Mouse (Mus musculus) kidney, embryonic 15.5 days (tissue): ENCODE results near the gene Mettl8. TPM values are rescaled to one million over a fixed set of nuclear protein-coding genes. Genes with fewer than 3 reads are reported as not detected.

ENCODE experiments used
- ATAC-seq: fragments of 200-750 bp; cut with Nextera tagmentation; replicated peaks from 2 replicates; pipeline ENCODE4 v1.8.0; 2017; ENCODE audit warnings: moderate TSS enrichment; ENCODE audit not compliant: low FRiP score
- H3K27ac ChIP-seq: fragments of 300-500 bp; sonication (generic); 2 replicates; pipeline ENCODE4 v1.5.1; 2015; ENCODE audit warnings: mild to moderate bottlenecking, inconsistent platforms
- H3K27me3 ChIP-seq: fragments of 300-500 bp; sonication (generic); 2 replicates; pipeline ENCODE4 v1.6.1; 2015; ENCODE audit warnings: inconsistent platforms
- H3K36me3 ChIP-seq: fragments of 300-500 bp; sonication (generic); 2 replicates; pipeline ENCODE4 v1.6.1; 2015; ENCODE audit warnings: inconsistent platforms
- H3K4me1 ChIP-seq: fragments of 300-500 bp; sonication (generic); 2 replicates; pipeline ENCODE4 v1.6.1; 2015; ENCODE audit warnings: inconsistent platforms
- H3K4me2 ChIP-seq: fragments of 300-500 bp; sonication (generic); 2 replicates; pipeline ENCODE4 v1.6.1; 2015; ENCODE audit warnings: moderate library complexity, mild to moderate bottlenecking, inconsistent platforms
- H3K4me3 ChIP-seq: fragments of 300-500 bp; sonication (generic); replicated peaks from 2 replicates; pipeline ENCODE4 v1.5.1; 2015; ENCODE audit warnings: mild to moderate bottlenecking, inconsistent platforms
- H3K9ac ChIP-seq: fragments of 300-500 bp; sonication (generic); 2 replicates; pipeline ENCODE4 v1.6.1; 2015; ENCODE audit warnings: mild to moderate bottlenecking, inconsistent platforms
- H3K9me3 ChIP-seq: fragments of 300-500 bp; sonication (generic); replicated peaks from 2 replicates; pipeline ENCODE4 v1.6.1; 2016; ENCODE audit warnings: inconsistent platforms
- WGBS: fragments of 180-500 bp; shearing (Covaris S2); methylation state at CpG from one replicate; pipeline ENCODE4 v1.1.7; 2015; ENCODE audit warnings: mixed read lengths; 5-methylcytosine and 5-hydroxymethylcytosine counted together
- polyA plus RNA-seq: library from polyadenylated mRNA; unstranded; fragments of >200 nt; fragmentation: Nextera tagmentation; extraction: Ambion mirVana; gene quantifications from 2 replicates; pipeline ENCODE4 v1.2.1, GENCODE M21; 2015

Mettl8 gene
- polyA plus RNA-seq, 1 experiment from 2014 or later = 19.5 TPM

GRCm38 (mm10) chr2:71071601-71072000, 16.2 kb upstream of the Mettl8 start:
- Histone ChIP-seq H3K9ac (no peak overlapping the region), H3K4me1 (no peaks in the 10 kb centered on the region), H3K9me3 (no peaks in the 10 kb centered on the region), H3K36me3 (peaks cover 12% of the 10 kb centered on the region), H3K27ac (no peak overlapping the region), H3K4me3 (no peak overlapping the region), H3K27me3 (no peaks in the 10 kb centered on the region), H3K4me2 (no peak overlapping the region)
- no peak for ATAC-seq
- WGBS = 94% methylated on average over 4 of the region's 4 CpGs

- peak overlapping the region; percentile 66 for H3K4me2 ChIP-seq
- peak overlapping the region; percentile 96 for H3K27ac ChIP-seq
- H3K9me3 ChIP-seq = no peaks in the 10 kb centered on the region
- H3K36me3 ChIP-seq = peaks cover 24% of the 10 kb centered on the region
- H3K4me3 ChIP-seq = peak overlapping the region; percentile 86
- no peak for ATAC-seq
- H3K27me3 ChIP-seq = no peaks in the 10 kb centered on the region
- H3K4me1 ChIP-seq = peaks cover 13% of the 10 kb centered on the region
- WGBS = 11% methylated on average over 21 of the region's 21 CpGs
- H3K9ac ChIP-seq = peak overlapping the region; percentile 75
Observed at GRCm38 (mm10) chr2:71056115-71056835, 892 bp upstream of the Mettl8 start.

- peak overlapping the region; percentile 71 for H3K9ac ChIP-seq
- H3K36me3 ChIP-seq = peaks cover 16% of the 10 kb centered on the region
- WGBS = 41% methylated on average over 9 of the region's 9 CpGs
- peak overlapping the region; percentile 74 for H3K4me2 ChIP-seq
- H3K9me3 ChIP-seq = no peaks in the 10 kb centered on the region
- ATAC-seq = no peak
- H3K27me3 ChIP-seq = no peaks in the 10 kb centered on the region
- H3K27ac ChIP-seq = no peak overlapping the region
- peaks cover 13% of the 10 kb centered on the region for H3K4me1 ChIP-seq
- peak overlapping the region; percentile 86 for H3K4me3 ChIP-seq
Observed at GRCm38 (mm10) chr2:71054716-71055115, 667 bp downstream of the Mettl8 start.

GRCm38 (mm10) chr2:71050511-71050910, 4.9 kb downstream of the Mettl8 start:
- ATAC-seq = no peak
- Histone ChIP-seq H3K36me3 (no peaks in the 10 kb centered on the region), H3K4me3 (no peak overlapping the region), H3K27ac (no peak overlapping the region), H3K4me2 (no peak overlapping the region), H3K9ac (no peak overlapping the region), H3K27me3 (no peaks in the 10 kb centered on the region), H3K9me3 (no peaks in the 10 kb centered on the region), H3K4me1 (peaks cover 13% of the 10 kb centered on the region)
- 93% methylated on average over 7 of the region's 7 CpGs for WGBS

- Histone ChIP-seq H3K9me3 (no peaks in the 10 kb centered on the region), H3K36me3 (no peaks in the 10 kb centered on the region), H3K27me3 (no peaks in the 10 kb centered on the region), H3K27ac (no peak overlapping the region), H3K9ac (no peak overlapping the region), H3K4me1 (peaks cover 5% of the 10 kb centered on the region), H3K4me3 (no peak overlapping the region), H3K4me2 (no peak overlapping the region)
- no peak for ATAC-seq
- WGBS = 77% methylated on average over 12 of the region's 12 CpGs
Observed at GRCm38 (mm10) chr2:71048896-71049295, 6.5 kb downstream of the Mettl8 start.

- no peak overlapping the region for H3K9ac ChIP-seq
- 73% methylated on average over 6 of the region's 6 CpGs for WGBS
- no peak overlapping the region for H3K4me3 ChIP-seq
- H3K27me3 ChIP-seq = no peaks in the 10 kb centered on the region
- no peak overlapping the region for H3K27ac ChIP-seq
- ATAC-seq = no peak
- peaks cover 3% of the 10 kb centered on the region; the same call in 1 of the 2 replicates for H3K4me1 ChIP-seq
- no peaks in the 10 kb centered on the region for H3K36me3 ChIP-seq
- no peak overlapping the region for H3K4me2 ChIP-seq
- H3K9me3 ChIP-seq = no peaks in the 10 kb centered on the region
Observed at GRCm38 (mm10) chr2:71046751-71047320, 8.5 kb downstream of the Mettl8 start.

- Histone ChIP-seq H3K36me3 (no peaks in the 10 kb centered on the region), H3K4me3 (no peak overlapping the region), H3K27me3 (no peaks in the 10 kb centered on the region), H3K4me2 (no peak overlapping the region), H3K9me3 (no peaks in the 10 kb centered on the region), H3K9ac (no peak overlapping the region), H3K27ac (no peak overlapping the region), H3K4me1 (peaks cover 5% of the 10 kb centered on the region; the same call in 1 of the 2 replicates)
- WGBS = 67% methylated on average over 6 of the region's 6 CpGs
- ATAC-seq = no peak
Observed at GRCm38 (mm10) chr2:71046151-71046550, 9.2 kb downstream of the Mettl8 start.

- 42% methylated on average over 11 of the region's 11 CpGs for WGBS
- peak overlapping the region; percentile 37 for H3K4me2 ChIP-seq
- 0 out of 2 replicates have a peak, but pooled peaks have one; percentile 33 for ATAC-seq
Observed at GRCm38 (mm10) chr2:71039522-71040121, 15.8 kb downstream of the Mettl8 start.

GRCm38 (mm10) chr2:71037447-71037846, 17.9 kb downstream of the Mettl8 start:
- 79% methylated on average over 6 of the region's 6 CpGs for WGBS
- H3K27ac ChIP-seq = no peak overlapping the region
- peaks cover 10% of the 10 kb centered on the region; the same call in 1 of the 2 replicates for H3K4me1 ChIP-seq
- no peaks in the 10 kb centered on the region for H3K9me3 ChIP-seq
- ATAC-seq = no peak
- H3K9ac ChIP-seq = no peak overlapping the region
- H3K27me3 ChIP-seq = no peaks in the 10 kb centered on the region
- no peak overlapping the region for H3K4me3 ChIP-seq
- H3K36me3 ChIP-seq = no peaks in the 10 kb centered on the region
- no peak overlapping the region for H3K4me2 ChIP-seq

More at GRCm38 (mm10) chr2:71039522-71040121, 15.8 kb downstream of the Mettl8 start:
- no peak overlapping the region for H3K27ac ChIP-seq
- H3K9me3 ChIP-seq = no peaks in the 10 kb centered on the region
- H3K27me3 ChIP-seq = no peaks in the 10 kb centered on the region
- H3K9ac ChIP-seq = no peak overlapping the region
- H3K36me3 ChIP-seq = no peaks in the 10 kb centered on the region
- peaks cover 10% of the 10 kb centered on the region; the same call in 1 of the 2 replicates for H3K4me1 ChIP-seq
- no peak overlapping the region for H3K4me3 ChIP-seq

- ATAC-seq = no peak
- Histone ChIP-seq H3K9me3 (no peaks in the 10 kb centered on the region), H3K4me1 (no peaks in the 10 kb centered on the region), H3K27ac (no peak overlapping the region), H3K4me2 (no peak overlapping the region), H3K27me3 (no peaks in the 10 kb centered on the region), H3K36me3 (no peaks in the 10 kb centered on the region), H3K4me3 (no peak overlapping the region), H3K9ac (no peak overlapping the region)
- 73% methylated on average over 8 of the region's 8 CpGs for WGBS
Observed at GRCm38 (mm10) chr2:71033987-71034386, 21.4 kb downstream of the Mettl8 start.

GRCm38 (mm10) chr2:71033014-71033413, 22.4 kb downstream of the Mettl8 start:
- Histone ChIP-seq H3K4me1 (no peaks in the 10 kb centered on the region), H3K9me3 (no peaks in the 10 kb centered on the region), H3K36me3 (no peaks in the 10 kb centered on the region), H3K27ac (no peak overlapping the region), H3K9ac (no peak overlapping the region), H3K4me2 (no peak overlapping the region), H3K4me3 (no peak overlapping the region), H3K27me3 (no peaks in the 10 kb centered on the region)
- no peak for ATAC-seq
- 86% methylated on average over 4 of the region's 4 CpGs for WGBS
